Mouse (Mus musculus) adrenal gland, adult 2 months (tissue): ENCODE data around the gene Olfr1175-ps. TPM values are rescaled to one million over a fixed set of nuclear protein-coding genes. Genes with fewer than 3 reads are reported as not detected.

Experiments
- DNase-seq: peaks from one replicate; pipeline ENCODE4 v3.0.0; 2021
- long read RNA-seq: library from polyadenylated mRNA; stranded (forward); transcript quantifications from one replicate; pipeline ENCODE4 v2.0.0, GENCODE M21; 2021
- polyA plus RNA-seq: library from polyadenylated mRNA; depleted of rRNA; stranded (reverse); fragments of >200 nt; gene quantifications from 2 replicates; pipeline ENCODE4 v1.2.3, GENCODE M21; 2012; rRNA removed
- total RNA-seq, 2 experiments: library from RNA; stranded (reverse); gene quantifications; 2 replicates each; pipeline ENCODE4 v1.2.3; 2021

Olfr1175-ps gene
- total RNA-seq (not detected), polyA plus RNA-seq (not detected in 2 replicates)
- long read RNA-seq: 0 reads

DNA sequence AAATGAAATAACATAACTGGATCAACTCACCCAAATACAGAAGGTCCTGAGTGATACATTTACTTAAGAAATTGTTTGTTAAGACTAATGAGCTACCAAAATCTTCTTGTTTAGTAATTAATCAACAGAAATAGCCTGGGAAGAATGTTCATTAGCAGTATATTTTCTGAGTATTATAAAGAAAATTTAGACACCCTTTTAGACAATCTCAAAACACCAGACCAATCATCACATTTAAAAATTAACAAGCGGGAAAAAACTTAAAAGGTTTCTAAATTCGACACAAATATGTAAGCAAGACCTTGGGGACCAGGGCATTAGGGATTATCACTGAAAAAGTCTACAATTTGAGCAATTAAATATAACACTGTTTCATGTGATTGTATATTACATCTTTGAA lies at the start of gene Olfr1175-ps:
Gene Olfr1175-ps, minus strand, starts transcription at position 101 of the 400 bp plus-strand sequence.
- DNase-seq: no peak

DNA sequence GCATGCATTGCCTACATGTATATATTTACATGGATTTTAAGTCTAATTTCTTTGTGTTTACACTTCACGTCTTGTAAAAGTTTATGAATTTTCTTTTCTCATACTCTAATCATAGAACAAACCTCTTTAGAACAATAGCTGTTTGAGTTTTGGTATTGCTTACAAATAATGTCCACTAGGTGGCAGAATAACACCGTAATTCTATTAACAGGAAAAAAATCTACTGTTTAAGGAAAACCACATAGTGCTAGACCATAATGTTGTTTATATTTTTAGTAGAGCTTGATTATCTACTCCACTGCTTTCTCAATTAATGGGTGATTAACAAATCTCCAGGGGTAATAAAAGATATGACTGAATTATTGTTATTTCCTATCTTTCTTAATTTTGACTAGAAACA lies 29.3 kb upstream of the Olfr1175-ps start:
- no peak for DNase-seq

- DNase-seq: no peak
Observed at GRCm38 (mm10) chr2:88346392-88346791, 19.4 kb upstream of the Olfr1175-ps start, which contains the start of gene Olfr1177-ps. TSS of gene Olfr1177-ps (minus strand) at chr2:88346492.

- no peak for DNase-seq
Observed at GRCm38 (mm10) chr2:88336421-88336820, 9.4 kb upstream of the Olfr1175-ps start, which contains the start of gene Olfr1176. TSS of gene Olfr1176 (plus strand) at chr2:88336721.

DNA sequence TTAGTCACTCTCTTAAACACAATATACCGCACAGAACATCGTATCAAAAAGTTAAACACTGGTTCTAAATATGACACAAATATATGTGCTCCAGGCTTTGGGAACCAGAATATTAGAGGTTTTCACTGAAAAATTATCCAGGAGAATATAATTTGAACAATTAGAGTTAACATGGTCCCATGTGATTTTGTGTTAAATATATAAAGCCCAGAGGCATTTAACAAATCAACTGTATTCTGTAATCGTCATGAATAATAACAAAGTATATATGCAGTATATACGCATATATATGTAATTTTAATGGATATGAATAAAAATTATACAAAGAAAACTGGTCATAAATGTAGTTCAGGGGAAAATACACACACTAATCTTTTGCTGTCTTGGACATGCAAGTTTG lies 12.0 kb downstream of the Olfr1175-ps start, which contains the start of gene Olfr1174-ps:
Gene Olfr1174-ps, minus strand, starts transcription at position 101 of the 400 bp plus-strand sequence.
- no peak for DNase-seq

GRCm38 (mm10) chr2:88279775-88280174 lies 47.2 kb downstream of the Olfr1175-ps start, which contains the start of gene Olfr1173:
TSS of gene Olfr1173 (minus strand) at chr2:88279875.
- no peak for DNase-seq

Other genes starting within 250 kb of the Olfr1175-ps start
- not detected for gene Olfr1164, start 233.2 kb downstream of the Olfr1175-ps start, total RNA-seq
- not detected in 2 replicates for gene Olfr1164, start 233.2 kb downstream of the Olfr1175-ps start, polyA plus RNA-seq
- gene Olfr1166, start 198.9 kb downstream of the Olfr1175-ps start, total RNA-seq: not detected
- not detected in 2 replicates for gene Olfr1166, start 198.9 kb downstream of the Olfr1175-ps start, polyA plus RNA-seq
- not detected for gene Olfr1167, start 172.0 kb downstream of the Olfr1175-ps start, total RNA-seq
- gene Olfr1167, start 172.0 kb downstream of the Olfr1175-ps start, polyA plus RNA-seq: not detected in 2 replicates
- not detected for gene Olfr1168, start 145.3 kb downstream of the Olfr1175-ps start, total RNA-seq
- not detected in 2 replicates for gene Olfr1168, start 145.3 kb downstream of the Olfr1175-ps start, polyA plus RNA-seq
- gene Olfr1170, start 98.9 kb downstream of the Olfr1175-ps start, total RNA-seq: not detected
- not detected in 2 replicates for gene Olfr1170, start 98.9 kb downstream of the Olfr1175-ps start, polyA plus RNA-seq
- gene Olfr1173, start 47.3 kb downstream of the Olfr1175-ps start, total RNA-seq: not detected
- not detected in 2 replicates for gene Olfr1173, start 47.3 kb downstream of the Olfr1175-ps start, polyA plus RNA-seq
- not detected for gene Olfr1174-ps, start 12.1 kb downstream of the Olfr1175-ps start, total RNA-seq
- gene Olfr1174-ps, start 12.1 kb downstream of the Olfr1175-ps start, polyA plus RNA-seq: not detected in 2 replicates
- gene Olfr1176, start 9.5 kb upstream of the Olfr1175-ps start, total RNA-seq: not detected
- gene Olfr1176, start 9.5 kb upstream of the Olfr1175-ps start, polyA plus RNA-seq: not detected in 2 replicates
- not detected for gene Olfr1177-ps, start 19.3 kb upstream of the Olfr1175-ps start, total RNA-seq
- gene Olfr1177-ps, start 19.3 kb upstream of the Olfr1175-ps start, polyA plus RNA-seq: not detected in 2 replicates
- not detected for gene Olfr1178, start 59.8 kb upstream of the Olfr1175-ps start, total RNA-seq
- gene Olfr1178, start 59.8 kb upstream of the Olfr1175-ps start, polyA plus RNA-seq: not detected in 2 replicates
- not detected for gene Olfr1179, start 79.2 kb upstream of the Olfr1175-ps start, total RNA-seq
- not detected in 2 replicates for gene Olfr1179, start 79.2 kb upstream of the Olfr1175-ps start, polyA plus RNA-seq
- not detected for gene Olfr1180, start 91.9 kb upstream of the Olfr1175-ps start, total RNA-seq
- not detected in 2 replicates for gene Olfr1180, start 91.9 kb upstream of the Olfr1175-ps start, polyA plus RNA-seq
- not detected for gene Olfr1181, start 99.0 kb upstream of the Olfr1175-ps start, total RNA-seq
- gene Olfr1181, start 99.0 kb upstream of the Olfr1175-ps start, polyA plus RNA-seq: not detected in 2 replicates
- gene Gm13757, start 121.9 kb upstream of the Olfr1175-ps start, total RNA-seq: not detected
- gene Gm13757, start 121.9 kb upstream of the Olfr1175-ps start, polyA plus RNA-seq: not detected in 2 replicates
- not detected for gene Olfr1183, start 127.7 kb upstream of the Olfr1175-ps start, total RNA-seq
- not detected in 2 replicates for gene Olfr1183, start 127.7 kb upstream of the Olfr1175-ps start, polyA plus RNA-seq
- not detected for gene Olfr1184, start 156.4 kb upstream of the Olfr1175-ps start, total RNA-seq
- not detected in 2 replicates for gene Olfr1184, start 156.4 kb upstream of the Olfr1175-ps start, polyA plus RNA-seq
- not detected for gene Olfr1185-ps1, start 166.1 kb upstream of the Olfr1175-ps start, total RNA-seq
- gene Olfr1185-ps1, start 166.1 kb upstream of the Olfr1175-ps start, polyA plus RNA-seq: not detected in 2 replicates
- not detected for gene Olfr1186, start 191.3 kb upstream of the Olfr1175-ps start, total RNA-seq
- gene Olfr1186, start 191.3 kb upstream of the Olfr1175-ps start, polyA plus RNA-seq: not detected in 2 replicates
- not detected for gene Olfr1188, start 229.7 kb upstream of the Olfr1175-ps start, total RNA-seq
- not detected in 2 replicates for gene Olfr1188, start 229.7 kb upstream of the Olfr1175-ps start, polyA plus RNA-seq